Mouse (Mus musculus) megakaryocyte progenitor cell, adult 5-6 weeks (primary cell): Measurements from ENCODE around the gene Papola. TPM values are rescaled to one million over a fixed set of nuclear protein-coding genes. Genes with fewer than 3 reads are reported as not detected.

Source experiments
- ATAC-seq: replicated peaks from 2 replicates; pipeline ENCODE4 v1.8.0; 2016; ENCODE audit warnings: mild to moderate bottlenecking, moderate TSS enrichment, inconsistent platforms; ENCODE audit not compliant: poor library complexity
- total RNA-seq, 2 experiments: library from RNA; stranded (forward) in 1 of 2; stranded (reverse) in 1 of 2; fragments of 157-497, 149-512 nt in 1 of 2; fragments of 200-1000 nt in 1 of 2; gene quantifications; 2 replicates each; pipeline versions ENCODE4 v1.2.3 to v1.2.4; 2015 to 2017

Papola gene
- 223 and 232 TPM in 2 replicates for total RNA-seq (2015)
- total RNA-seq (2017): 104 and 140 TPM in 2 replicates

- peak; percentile 86 for ATAC-seq
Measured at GRCm38 (mm10) chr12:105784196-105784999, at the start of gene Papola. Gene Papola (plus strand): TSS chr12:105784694.

GRCm38 (mm10) chr12:105735226-105735888 is 49.1 kb upstream of the Papola start:
- ATAC-seq: no peak

- no peak for ATAC-seq
Measured at GRCm38 (mm10) chr12:105735889-105736251, 48.6 kb upstream of the Papola start.

GRCm38 (mm10) chr12:105738316-105739096 is 46.0 kb upstream of the Papola start:
- ATAC-seq: peak; percentile 65

GRCm38 (mm10) chr12:105739656-105740055 is 44.8 kb upstream of the Papola start:
- no peak for ATAC-seq

GRCm38 (mm10) chr12:105748114-105748513 is 36.4 kb upstream of the Papola start:
- no peak for ATAC-seq

- ATAC-seq: no peak
Measured at GRCm38 (mm10) chr12:105753813-105754212, 30.7 kb upstream of the Papola start.

- no peak for ATAC-seq
Measured at GRCm38 (mm10) chr12:105757816-105758497, 26.5 kb upstream of the Papola start.

GRCm38 (mm10) chr12:105758911-105759310 is 25.6 kb upstream of the Papola start:
- ATAC-seq: no peak

- peak; percentile 94 for ATAC-seq
Measured at GRCm38 (mm10) chr12:105759849-105760478, 24.5 kb upstream of the Papola start.

- ATAC-seq: no peak
Measured at GRCm38 (mm10) chr12:105761171-105761570, 23.3 kb upstream of the Papola start.

- no peak for ATAC-seq
Measured at GRCm38 (mm10) chr12:105761629-105762028, 22.9 kb upstream of the Papola start.

- ATAC-seq: 0 out of 2 replicates have a peak, but pooled peaks have one; percentile 4
Measured at GRCm38 (mm10) chr12:105769700-105770099, 14.8 kb upstream of the Papola start.

- ATAC-seq: no peak
Measured at GRCm38 (mm10) chr12:105774871-105775270, 9.6 kb upstream of the Papola start.

GRCm38 (mm10) chr12:105777651-105778050 is 6.8 kb upstream of the Papola start:
- ATAC-seq: no peak

- ATAC-seq: peak; percentile 60
Measured at GRCm38 (mm10) chr12:105785000-105785774, 693 bp downstream of the Papola start.

- ATAC-seq: no peak
Measured at GRCm38 (mm10) chr12:105786113-105786512, 1.6 kb downstream of the Papola start.

- no peak for ATAC-seq
Measured at GRCm38 (mm10) chr12:105787626-105788025, 3.1 kb downstream of the Papola start.

- ATAC-seq: no peak
Measured at GRCm38 (mm10) chr12:105789885-105790284, 5.4 kb downstream of the Papola start.
